9 mouse cellular contexts compared by ENCODE assay signal in genomic region chr5:66083350-66083749, GRCm38 (mm10).
DNase-seq lines count a peak whose midpoint lies in the region; ATAC-seq and TF ChIP-seq lines count a peak whose summit lies in the region.
"Had no signal": no experiment of that assay in that cellular context is flagged by ENCODE, and none has a peak within 500 bp of the region (broad histone marks: within the 10 kb centered on the region; RNA-seq: fewer than 3 reads in every experiment).

No protein-coding gene starts in this region.

- no peak for ATAC-seq in liver, embryonic 12.5 days
- ATAC-seq in erythroid progenitor cell, adult 5-6 weeks (replicated peaks; ENCODE audit: low FRiP score, poor library complexity, severe bottlenecking) = no peak

- 30% methylated on average over 7 of the region's 7 CpGs for whole genome bisulfite sequencing in liver, embryonic 12.5 days (ENCODE audit: insufficient replicate concordance)
- 43% methylated on average over 7 of the region's 7 CpGs for WGBS in lung, adult 2 months
- WGBS in spleen, adult 2 months = 50% methylated on average over 7 of the region's 7 CpGs

- H3K36me3 ChIP-seq in liver, embryonic 12.5 days = no peaks in the 10 kb centered on the region
- peaks cover 0 to 6% of the 10 kb centered on the region in 2 experiments; a peak in 2 of 4 replicates for H3K36me3 ChIP-seq in MEL (ENCODE audit: control insufficient read depth in 1 of 2, insufficient read depth in 2 of 2, low read length in 2 of 2)
- H3K36me3 ChIP-seq in spleen, adult 2 months (ENCODE audit: control insufficient read depth, insufficient read depth, low read length) = no peaks in the 10 kb centered on the region
- H3K36me3 ChIP-seq: midbrain, embryonic 12.5 days had no signal

- DNase-seq in liver (peak; percentile 62), MEL (ENCODE audit: low read depth, low spot score) (peak; percentile 84)
- DNase-seq in adrenal gland, postnatal 36 days = peak; percentile 76 to 77
- peak; percentile 47 to 70 for DNase-seq in heart, postnatal 14 days
- DNase-seq in lung, adult 2 months = peak; percentile 66
- DNase-seq in spleen, adult 2 months (ENCODE audit: low read depth in 1 of 2, low spot score in 2 of 2) = peak in 1 of 2 experiments; percentile 46

- H3K9ac ChIP-seq in liver, embryonic 12.5 days = no peak overlapping the region
- no peak overlapping the region for H3K9ac ChIP-seq in MEL (ENCODE audit: control insufficient read depth, low read depth, low read length, poor library complexity, severe bottlenecking)
- H3K9ac ChIP-seq: midbrain, embryonic 12.5 days had no signal

- no peak for TF ChIP-seq POLR2A in MEL (IDR thresholded peaks at IDR 0.05; ENCODE audit: control insufficient read depth in 1 of 2, insufficient read depth in 1 of 2, low read depth in 1 of 2, low read length in 2 of 2, poor library complexity in 1 of 2)
- TF ChIP-seq POLR2A in lung, adult 2 months (IDR thresholded peaks at IDR 0.05; ENCODE audit: borderline replicate concordance, extremely low read depth, low read depth, low read length) = no peak
- TF ChIP-seq POLR2A in spleen, adult 2 months (IDR thresholded peaks at IDR 0.05; ENCODE audit: low read depth, low read length) = no peak

- H3K4me2 ChIP-seq in liver, embryonic 12.5 days = no peak overlapping the region
- H3K4me2 ChIP-seq: midbrain, embryonic 12.5 days had no signal

- no peaks in the 10 kb centered on the region for H3K9me3 ChIP-seq in liver, embryonic 12.5 days (replicated peaks)
- H3K9me3 ChIP-seq in MEL (replicated peaks; ENCODE audit: insufficient read depth, low read length) = no peaks in the 10 kb centered on the region
- H3K9me3 ChIP-seq: midbrain, embryonic 12.5 days had no signal

- peaks cover 6% of the 10 kb centered on the region for H3K4me1 ChIP-seq in liver, embryonic 12.5 days
- peaks cover 5 to 10% of the 10 kb centered on the region in 2 experiments for H3K4me1 ChIP-seq in MEL (ENCODE audit: control insufficient read depth in 1 of 2, insufficient read depth in 2 of 2, low read length in 2 of 2)
- H3K4me1 ChIP-seq in lung, adult 2 months (ENCODE audit: control insufficient read depth, insufficient read depth, low read length) = peaks cover 4% of the 10 kb centered on the region; the same call in 1 of the 2 replicates
- no peaks in the 10 kb centered on the region; the same call in 1 of the 2 replicates for H3K4me1 ChIP-seq in spleen, adult 2 months (ENCODE audit: control insufficient read depth, insufficient read depth, insufficient read length)
- H3K4me1 ChIP-seq: midbrain, embryonic 12.5 days had no signal

- H3K79me2 ChIP-seq in MEL (ENCODE audit: control insufficient read depth, insufficient read depth, low read length, poor library complexity) = no peaks in the 10 kb centered on the region

- H3K27ac ChIP-seq in liver, embryonic 12.5 days = no peak overlapping the region
- H3K27ac ChIP-seq in MEL (ENCODE audit: control insufficient read depth, low read depth, low read length) = no peak overlapping the region
- no peak overlapping the region for H3K27ac ChIP-seq in spleen, adult 2 months (ENCODE audit: insufficient read depth, low read length)
- H3K27ac ChIP-seq: midbrain, embryonic 12.5 days had no signal

- H3K27me3 ChIP-seq in liver, embryonic 12.5 days (replicated peaks) = no peaks in the 10 kb centered on the region
- no peaks in the 10 kb centered on the region for H3K27me3 ChIP-seq in MEL (ENCODE audit: control insufficient read depth in 1 of 2, insufficient read depth in 2 of 2, low read length in 2 of 2)
- no peaks in the 10 kb centered on the region for H3K27me3 ChIP-seq in spleen, adult 2 months (ENCODE audit: control insufficient read depth, insufficient read depth, low read length)
- H3K27me3 ChIP-seq: midbrain, embryonic 12.5 days had no signal

- peak; percentile 53 for TF ChIP-seq RAD21 in MEL (IDR thresholded peaks at IDR 0.05; ENCODE audit: low read depth, low read length)

- TF ChIP-seq CTCF in MEL (IDR thresholded peaks at IDR 0.05 in 2 of 3, conservative IDR thresholded peaks at IDR 0.05 in 1 of 3; ENCODE audit: control insufficient read depth in 1 of 3, insufficient read depth in 1 of 3, low read depth in 2 of 3, low read length in 3 of 3, poor library complexity in 1 of 3, severe bottlenecking in 1 of 3) = peak; percentile 81 to 98 (median 88)
- TF ChIP-seq CTCF in lung, adult 2 months (IDR thresholded peaks at IDR 0.05; ENCODE audit: insufficient read depth, low read length) = peak; percentile 71
- TF ChIP-seq CTCF in spleen, adult 2 months (IDR thresholded peaks at IDR 0.05; ENCODE audit: extremely low read depth, insufficient read depth, insufficient read length, insufficient replicate concordance) = peak; percentile 70; the same call in 1 of the 2 replicates

- TF ChIP-seq EP300 in MEL (IDR thresholded peaks at IDR 0.05; ENCODE audit: low read depth in 1 of 2, low read length in 2 of 2) = no peak

- intact Hi-C loops in heart, postnatal 14 days (cut with DNase I) = no loop called here

- H3K4me3 ChIP-seq in liver, embryonic 12.5 days = no peak overlapping the region
- H3K4me3 ChIP-seq in MEL (ENCODE audit: control insufficient read depth in 1 of 2, insufficient read depth in 1 of 2, low read depth in 2 of 2, low read length in 2 of 2) = peak overlapping the region; percentile 23 to 34; a peak in 2 of 4 replicates
- H3K4me3 ChIP-seq in lung, adult 2 months (replicated peaks; ENCODE audit: extremely low read depth, low read depth, low read length) = no peak overlapping the region
- H3K4me3 ChIP-seq in spleen, adult 2 months (ENCODE audit: extremely low read depth, insufficient read depth, insufficient read length) = no peak overlapping the region
- H3K4me3 ChIP-seq: midbrain, embryonic 12.5 days had no signal

TF ChIP-seq in MEL, 35 proteins besides CTCF, POLR2A, EP300 and RAD21:
- TF ChIP-seq MEF2A (IDR thresholded peaks at IDR 0.05; ENCODE audit: extremely low read depth, insufficient replicate concordance, low read depth, low read length, poor library complexity, severe bottlenecking) (no peak), TCF12 (IDR thresholded peaks at IDR 0.05; ENCODE audit: low read depth, low read length) (no peak), MAFK (IDR thresholded peaks at IDR 0.05; ENCODE audit: borderline replicate concordance, low read depth, low read length) (no peak), CHD2 (IDR thresholded peaks at IDR 0.05; ENCODE audit: low read length) (no peak), NELFE (IDR thresholded peaks at IDR 0.05; ENCODE audit: low read depth, low read length) (no peak), USF1 (IDR thresholded peaks at IDR 0.05; ENCODE audit: low read depth, low read length) (no peak; the same call in 1 of the 2 replicates), MAX (IDR thresholded peaks at IDR 0.05; ENCODE audit: low read length) (peak; percentile 86), MYB (IDR thresholded peaks at IDR 0.05; ENCODE audit: low read depth, low read length) (no peak), ELF1 (IDR thresholded peaks at IDR 0.05; ENCODE audit: low read depth, low read length) (no peak), MYC (IDR thresholded peaks at IDR 0.05; ENCODE audit: low read depth, low read length) (peak; percentile 93), UBTF (IDR thresholded peaks at IDR 0.05; ENCODE audit: borderline replicate concordance, insufficient read depth, low read depth, low read length) (no peak), RCOR1 (IDR thresholded peaks at IDR 0.05; ENCODE audit: low read depth, low read length) (no peak), TAL1 (IDR thresholded peaks at IDR 0.05; ENCODE audit: low read length) (no peak), GATA1 (IDR thresholded peaks at IDR 0.05; ENCODE audit: low read depth, low read length) (no peak), ZNF384 (IDR thresholded peaks at IDR 0.05; ENCODE audit: low read depth, low read length) (no peak), CHD1 (IDR thresholded peaks at IDR 0.05; ENCODE audit: low read depth, low read length) (no peak), TBP (IDR thresholded peaks at IDR 0.05; ENCODE audit: low read depth, low read length) (0 out of 2 replicates have a peak, but pooled peaks have one; percentile 23), ETS1 (IDR thresholded peaks at IDR 0.05; ENCODE audit: low read depth, low read length) (no peak), SMC3 (IDR thresholded peaks at IDR 0.05; ENCODE audit: low read depth, low read length) (no peak; the same call in 1 of the 2 replicates), GABPA (IDR thresholded peaks at IDR 0.05; ENCODE audit: low read depth, low read length) (no peak), ZKSCAN1 (IDR thresholded peaks at IDR 0.05; ENCODE audit: low read depth, low read length) (no peak), POLR2AphosphoS2 (IDR thresholded peaks at IDR 0.05; ENCODE audit: low read length) (no peak), KAT2A (conservative IDR thresholded peaks at IDR 0.05; ENCODE audit: low read depth, low read length) (no peak), MAZ (IDR thresholded peaks at IDR 0.05; ENCODE audit: low read depth, low read length) (no peak), ZC3H11A (IDR thresholded peaks at IDR 0.05; ENCODE audit: low read depth, low read length) (no peak), JUND (IDR thresholded peaks at IDR 0.05; ENCODE audit: low read depth, low read length) (no peak), MXI1 (IDR thresholded peaks at IDR 0.05; ENCODE audit: low read depth, low read length) (peak; percentile 77), SIN3A (IDR thresholded peaks at IDR 0.05; ENCODE audit: low read length) (peak; percentile 32; the same call in 1 of the 2 replicates)

Comparison
In these comparisons a context has a peak if more than half of its experiments do, and no peak if none do; other contexts are left out.
1. H3K4me3 ChIP-seq: peak in MEL (2 of 2); none in liver, embryonic 12.5 days (single experiment), lung, adult 2 months (single experiment) and spleen, adult 2 months (single experiment).
2. Peak in every context shown above with its lines, with median percentiles within 50 percentile points of each other: CTCF ChIP-seq.